Mouse (Mus musculus) kidney, postnatal 14 days (tissue): ENCODE results near the gene Tmem121b.

ENCODE experiments used
- DNase-seq: peaks from one replicate; pipeline ENCODE4 v3.0.0; 2022; ENCODE audit warnings: mixed read lengths

Gene Tmem121b

DNA sequence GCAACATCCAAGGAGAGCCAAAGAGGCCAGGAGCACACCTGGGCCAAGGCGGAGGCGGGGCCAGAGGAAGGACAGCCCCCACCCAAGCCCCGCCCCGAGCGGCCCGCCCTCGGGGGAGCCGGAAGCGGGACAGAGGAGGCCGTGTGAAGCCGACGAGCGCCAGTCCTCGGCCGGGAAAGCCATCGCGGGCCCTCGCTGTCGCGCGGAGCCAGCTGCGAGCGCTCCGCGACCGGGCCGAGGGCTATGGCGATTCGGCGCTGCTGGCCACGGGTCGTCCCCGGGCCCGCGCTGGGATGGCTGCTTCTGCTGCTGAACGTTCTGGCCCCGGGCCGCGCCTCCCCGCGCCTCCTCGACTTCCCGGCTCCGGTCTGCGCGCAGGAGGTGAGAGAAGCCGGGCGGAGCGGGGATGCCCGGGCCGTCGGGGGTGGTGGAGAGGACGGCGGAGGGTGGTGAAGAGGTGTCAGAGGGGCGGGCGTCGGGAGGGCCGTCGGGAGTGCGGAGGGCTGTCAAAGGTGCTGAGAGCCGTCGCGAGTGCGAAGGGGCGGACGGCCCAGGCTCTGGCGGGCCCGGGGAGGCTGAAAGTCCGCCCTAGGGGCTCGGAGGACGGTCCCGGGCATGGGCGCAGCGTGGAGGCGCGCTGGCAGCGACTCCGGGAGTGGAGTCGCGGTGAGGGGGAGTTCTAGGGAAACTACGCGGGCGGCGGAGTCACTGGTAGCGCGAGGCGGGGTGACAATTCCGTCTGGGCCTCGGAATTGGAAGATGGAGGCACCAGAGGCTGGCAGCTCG, 30.3 kb downstream of the Tmem121b start, which contains the start of gene Il17ra:
TSS of gene Il17ra (plus strand) at position 162 of the 786 bp plus-strand sequence.
- peak; percentile 90 for DNase-seq

DNA sequence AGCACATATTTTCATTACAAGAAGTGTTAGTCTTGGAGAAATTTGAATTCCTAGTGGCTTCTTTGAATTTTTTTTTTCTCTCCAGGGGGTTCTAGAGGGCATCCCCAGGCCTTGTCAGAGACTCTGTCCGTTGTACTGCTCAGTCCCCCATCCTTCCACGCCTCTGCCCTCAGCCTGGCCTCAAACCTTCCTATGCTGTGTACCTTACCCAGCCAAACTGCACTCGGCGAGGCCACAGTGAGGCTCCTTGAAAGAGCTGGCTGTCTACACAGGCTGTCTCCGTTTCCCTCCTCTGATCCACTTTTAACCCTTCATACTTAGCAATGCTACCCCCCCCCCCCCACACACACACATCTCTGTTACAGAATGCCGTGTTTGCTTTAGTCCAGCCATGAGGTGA, 31.4 kb downstream of the Tmem121b start:
- no peak for DNase-seq

- DNase-seq, result no peak
These were observed 32.4 kb downstream of the Tmem121b start for GRCm38 (mm10) chr6:120461217-120461616.

- DNase-seq, result no peak
These were observed 35.9 kb downstream of the Tmem121b start for GRCm38 (mm10) chr6:120457751-120458150.

GRCm38 (mm10) chr6:120457074-120457473, 36.5 kb downstream of the Tmem121b start:
- DNase-seq, result no peak

- peak; percentile 71 for DNase-seq
These were observed 39.0 kb downstream of the Tmem121b start for GRCm38 (mm10) chr6:120454627-120455077.

- DNase-seq, result no peak
These were observed 40.1 kb downstream of the Tmem121b start for GRCm38 (mm10) chr6:120453556-120453955.

- DNase-seq, result no peak
These were observed 40.5 kb downstream of the Tmem121b start for GRCm38 (mm10) chr6:120453103-120453445.

DNA sequence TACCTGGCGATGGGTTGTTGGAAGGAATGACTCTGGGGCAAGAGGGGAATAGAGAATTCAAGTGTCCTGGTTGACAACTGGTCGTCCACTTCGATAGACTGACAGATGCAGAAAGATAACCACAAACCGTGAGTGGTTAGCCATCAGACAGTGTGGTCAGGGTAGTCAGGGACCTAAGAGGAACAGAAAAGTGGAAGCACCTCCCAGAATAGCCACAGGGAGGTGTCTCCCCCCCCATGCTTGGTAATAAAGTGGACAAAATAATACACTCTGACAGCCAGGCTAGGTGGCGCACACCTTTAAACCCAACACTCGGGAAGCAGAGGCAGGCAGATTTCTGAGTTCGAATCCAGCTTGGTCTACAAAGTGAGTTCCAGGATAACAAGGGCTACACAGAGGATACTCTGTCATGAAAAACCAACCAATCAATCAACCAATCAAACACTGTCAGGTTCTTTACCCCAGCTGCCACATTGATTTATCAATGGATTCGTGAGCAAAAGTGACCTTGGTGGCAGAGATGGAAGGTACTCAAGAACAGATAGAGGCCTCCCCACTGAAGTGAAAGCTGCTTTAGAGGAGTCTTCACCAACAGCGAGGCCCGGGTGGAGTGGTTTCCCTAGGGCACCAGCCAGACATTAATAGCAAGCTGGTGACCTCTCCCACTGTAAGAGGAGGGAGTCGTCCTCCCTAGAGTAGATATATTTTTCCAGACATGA, 41.1 kb downstream of the Tmem121b start:
- DNase-seq, result no peak

- DNase-seq, result no peak
These were observed 43.4 kb downstream of the Tmem121b start for GRCm38 (mm10) chr6:120450208-120450607.

DNA sequence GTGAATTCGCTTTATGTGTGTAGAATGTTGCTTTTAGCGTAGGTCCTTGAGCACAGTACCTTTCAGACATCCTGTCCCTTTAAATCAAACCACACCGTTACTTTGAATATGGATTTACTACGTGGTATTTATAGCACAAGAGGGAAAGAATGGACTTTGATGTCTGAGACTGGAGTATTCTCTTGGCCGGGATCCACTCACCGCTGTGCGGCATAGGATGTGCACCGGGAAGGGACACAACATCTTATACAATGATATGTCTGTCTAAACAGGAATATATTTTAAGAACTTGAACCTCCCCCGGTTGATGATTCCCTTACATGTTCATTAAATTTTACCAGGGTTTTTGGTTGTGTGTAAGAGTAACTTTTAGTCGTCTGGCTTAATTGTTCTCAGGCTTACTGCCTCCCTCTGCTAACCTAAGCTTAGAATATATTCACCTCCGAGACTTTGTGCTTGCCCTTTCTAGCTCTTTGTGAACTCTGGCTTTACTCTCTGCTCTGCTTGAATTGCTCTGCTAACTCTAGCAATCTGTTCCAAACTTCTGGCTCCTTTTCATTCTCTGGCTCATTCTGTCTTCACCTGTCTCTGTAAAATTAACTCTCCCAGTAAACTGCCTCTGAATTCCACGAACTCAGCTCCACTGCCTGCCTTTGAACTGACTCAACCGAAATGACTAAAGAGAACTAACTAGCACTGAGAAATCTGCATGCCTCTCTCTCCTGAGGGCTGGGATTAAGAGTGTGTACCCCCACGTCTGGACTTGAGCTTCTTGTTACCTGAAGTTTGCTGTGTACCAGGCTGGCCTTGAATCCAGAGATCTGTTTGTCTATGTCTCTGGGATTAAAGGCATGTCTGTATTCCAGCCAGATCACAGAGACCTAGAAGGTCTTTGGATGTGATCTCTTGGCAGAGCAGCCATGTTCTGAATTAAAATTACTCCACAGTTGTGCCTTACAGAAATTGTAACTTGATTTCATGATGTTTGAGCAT, 49.9 kb downstream of the Tmem121b start:
- peak; percentile 56 for DNase-seq

DNA sequence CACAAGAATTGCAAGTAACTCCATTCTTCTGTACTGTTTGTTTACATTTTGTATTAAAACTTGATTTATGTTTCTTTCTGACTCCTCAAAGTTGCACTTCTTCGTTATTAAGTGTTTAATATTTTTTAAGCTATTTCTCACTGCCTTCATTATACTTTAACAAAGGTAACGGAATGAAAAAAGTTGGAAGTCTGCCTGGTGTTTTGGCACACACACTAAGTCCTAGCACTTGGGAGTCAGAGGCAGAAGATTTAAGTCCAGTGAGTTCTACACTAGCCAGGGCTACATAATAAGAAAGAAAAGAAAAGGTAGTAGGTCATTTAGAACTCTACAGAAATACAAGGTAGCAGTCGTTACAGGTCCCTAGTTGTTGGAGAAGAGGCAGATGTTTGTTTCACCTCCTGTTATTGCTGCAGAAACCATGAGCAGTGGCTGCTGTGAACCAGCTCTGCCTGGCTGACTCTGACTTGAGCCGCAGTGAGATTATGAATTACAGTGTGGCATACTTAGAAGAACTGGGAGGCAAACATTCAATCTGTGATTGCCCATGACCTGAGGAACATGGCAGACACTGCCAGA, 51.3 kb downstream of the Tmem121b start:
- peak; percentile 61 for DNase-seq
